Mouse (Mus musculus) G1E-ER4 (cell line): ENCODE measurements around the gene Pole. TPM values are rescaled to one million over a fixed set of nuclear protein-coding genes. Genes with fewer than 3 reads are reported as not detected.

Experiments used
- GATA1 ChIP-seq: IDR thresholded peaks from one replicate; pipeline ENCODE4 v1.8.0; 2012; ENCODE audit warnings: low read length, inconsistent platforms
- polyA plus RNA-seq: library from polyadenylated mRNA; stranded (reverse); fragments of >175 nt; gene quantifications from 2 replicates; pipeline ENCODE4 v1.2.3, GENCODE M21; 2012

Gene Pole
- polyA plus RNA-seq, 1 experiment, result 35.0 TPM

DNA sequence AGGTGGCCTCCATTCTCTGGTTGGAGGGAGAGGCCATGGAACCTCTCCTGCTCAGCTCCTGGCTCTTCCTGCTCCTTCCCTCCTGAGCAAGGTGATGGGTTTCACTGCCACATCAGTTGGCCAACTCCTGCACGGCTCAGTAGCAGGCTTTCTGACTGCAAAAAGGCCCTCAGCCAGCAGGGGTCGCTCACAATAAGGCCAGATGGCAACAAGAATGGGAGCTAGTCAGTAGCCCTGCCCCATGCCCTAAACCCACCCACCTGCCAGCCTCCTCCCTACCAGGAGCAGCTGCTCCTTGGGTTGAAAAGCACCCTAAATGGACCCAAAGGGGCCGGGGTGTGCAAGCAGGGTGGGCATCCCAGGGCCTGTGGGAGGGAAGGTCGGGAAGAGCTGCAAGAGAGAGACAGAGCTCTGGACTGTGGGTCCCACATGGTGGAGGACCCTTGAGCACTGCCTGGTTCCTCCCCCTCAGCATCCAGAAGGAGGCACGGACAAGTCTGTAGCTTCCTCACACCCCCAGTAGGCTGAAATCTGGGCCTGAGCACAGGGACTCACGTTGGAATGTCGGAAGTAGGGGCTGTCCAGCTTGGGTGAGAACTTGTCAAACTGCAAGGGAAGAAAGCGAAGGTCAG, 90.8 kb downstream of the Pole start:
- TF ChIP-seq GATA1, result no peak

- TF ChIP-seq GATA1, result no peak
These were observed 92.1 kb downstream of the Pole start for GRCm38 (mm10) chr5:110378181-110378583.

GRCm38 (mm10) chr5:110379086-110379485, 93.0 kb downstream of the Pole start:
- TF ChIP-seq GATA1, result no peak

DNA sequence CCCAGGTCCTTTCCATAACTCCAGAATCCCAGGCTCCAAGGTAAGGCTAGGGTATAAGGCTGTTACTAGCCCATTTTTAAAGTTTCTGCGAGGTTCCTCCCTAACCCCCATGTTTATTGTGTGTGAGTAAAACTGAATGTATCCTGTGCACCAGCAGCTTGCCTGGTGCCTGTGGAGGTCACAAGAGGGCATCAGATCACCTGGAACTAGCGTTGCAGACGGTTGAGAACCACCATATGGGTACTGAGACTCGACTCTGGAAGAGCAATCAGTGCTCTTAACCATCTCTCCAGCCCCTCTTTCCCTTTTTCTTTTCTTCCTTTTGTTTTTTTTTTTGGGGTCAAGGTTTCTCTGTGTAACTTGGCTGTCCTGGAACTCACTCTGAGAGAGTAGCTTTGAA, 93.7 kb downstream of the Pole start:
- TF ChIP-seq GATA1, result no peak

DNA sequence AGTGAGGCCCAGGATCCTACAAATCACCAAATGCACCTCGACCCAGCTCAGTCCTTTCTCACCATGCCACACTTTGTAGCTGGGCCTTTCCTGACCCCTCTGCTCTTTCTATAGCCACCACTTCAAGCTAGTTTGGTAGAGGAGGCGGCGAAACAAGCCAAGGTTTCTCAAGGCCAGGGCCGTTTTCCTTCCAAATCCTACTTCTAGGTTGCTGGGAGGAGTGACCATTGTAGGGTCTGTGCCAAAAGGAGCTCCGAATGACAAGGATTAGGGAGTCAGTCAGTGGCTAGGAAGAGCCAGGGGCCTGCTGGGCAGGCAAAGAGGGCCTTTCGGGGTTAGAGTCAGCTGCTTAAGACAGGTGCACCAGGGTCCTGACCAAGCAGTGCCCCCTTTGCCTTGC, 98.4 kb downstream of the Pole start:
- TF ChIP-seq GATA1, result no peak

DNA sequence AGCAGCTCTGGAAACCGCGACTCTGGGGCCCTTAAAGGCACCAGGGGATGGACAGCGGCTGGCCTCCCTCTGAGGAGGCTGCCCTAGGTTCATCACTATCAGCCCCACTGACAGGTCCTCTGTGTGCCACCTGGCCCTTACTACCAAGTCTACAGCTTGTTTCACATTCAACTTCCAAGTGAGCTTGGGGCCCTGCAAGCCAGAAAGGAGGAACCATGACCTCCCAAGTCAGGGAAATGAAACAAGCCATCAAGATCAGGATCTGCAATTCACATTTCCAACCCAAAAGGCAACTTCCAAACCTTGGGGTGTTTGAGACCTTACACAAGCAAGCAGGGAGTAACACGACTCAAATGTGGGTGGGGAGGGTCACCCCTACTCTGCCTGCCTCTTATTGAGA, 99.2 kb downstream of the Pole start:
- TF ChIP-seq GATA1, result no peak

GRCm38 (mm10) chr5:110386371-110387330, 100.5 kb downstream of the Pole start:
- no peak for TF ChIP-seq GATA1

Other genes starting within 250 kb of the Pole start
- 0.03 TPM in 1 of 2 replicates, not detected in the other for gene Gm17655, start 213.8 kb upstream of the Pole start, polyA plus RNA-seq
- 0.04 and 0.13 TPM in 2 replicates for gene Gm35315, start 191.9 kb upstream of the Pole start, polyA plus RNA-seq
- gene Plcxd1, start 186.3 kb upstream of the Pole start, polyA plus RNA-seq, result 0.02 TPM in 1 of 2 replicates, not detected in the other
- gene Gtpbp6, start 178.1 kb upstream of the Pole start, polyA plus RNA-seq, result 37.3 and 43.7 TPM in 2 replicates
- gene Zfp605, start 176.2 kb upstream of the Pole start, polyA plus RNA-seq, result 0.56 and 0.67 TPM in 2 replicates
- gene Chfr, start 150.5 kb upstream of the Pole start, polyA plus RNA-seq, result 43.4 and 44.0 TPM in 2 replicates
- gene Golga3, start 109.6 kb upstream of the Pole start, polyA plus RNA-seq, result 3.1 and 3.8 TPM in 2 replicates
- gene Ankle2, start 55.3 kb upstream of the Pole start, polyA plus RNA-seq, result 8.1 and 14.8 TPM in 2 replicates
- 26.3 and 27.2 TPM in 2 replicates for gene Pgam5, start 16.4 kb upstream of the Pole start, polyA plus RNA-seq
- 41.5 and 51.4 TPM in 2 replicates for gene Pxmp2, start 120 bp upstream of the Pole start, polyA plus RNA-seq
- gene P2rx2, start 56.9 kb downstream of the Pole start, polyA plus RNA-seq, result not detected in 2 replicates
- not detected in 2 replicates for gene Lrcol1, start 58.4 kb downstream of the Pole start, polyA plus RNA-seq
- 95.7 and 117 TPM in 2 replicates for gene Fbrsl1, start 162.2 kb downstream of the Pole start, polyA plus RNA-seq